Comparison of ENCODE assay signal across 8 mouse cellular contexts in genomic region chr12:86946862-86947574, GRCm38 (mm10). TPM values are rescaled to one million over a fixed set of nuclear protein-coding genes. Genes with fewer than 3 reads are reported as not detected.
DNase-seq lines count a peak whose midpoint lies in the region; ATAC-seq lines count a peak whose summit lies in the region.

Cipc (plus strand) TSS chr12:86947043.

- H3K9me3 ChIP-seq in hindbrain, embryonic 11.5 days (ENCODE audit: control insufficient read depth, low read length) = no peaks in the 10 kb centered on the region

- H3K4me1 ChIP-seq in hindbrain, embryonic 11.5 days (replicated peaks; ENCODE audit: control insufficient read depth, insufficient read depth, low read length) = peaks cover 8% of the 10 kb centered on the region

- WGBS in hindbrain, embryonic 11.5 days = under 1% methylated on average over 60 of the region's 64 CpGs

- no peaks in the 10 kb centered on the region for H3K27me3 ChIP-seq in hindbrain, embryonic 11.5 days (ENCODE audit: control insufficient read depth, insufficient read depth, low read length)

- peak within 1 kb of the TSS; percentile 97 for H3K9ac ChIP-seq in hindbrain, embryonic 11.5 days (ENCODE audit: low read depth, low read length)

- peak; percentile 100 for DNase-seq in Muller cell, postnatal 12 days (ENCODE audit: inconsistent ontology term)
- peak; percentile 100 for DNase-seq in cerebellum, adult 9-11 months
- DNase-seq in frontal cortex, adult 2 months (ENCODE audit: extremely low spot score in 1 of 2, low spot score in 1 of 2) = peak; percentile 98 to 99
- DNase-seq in hindbrain, embryonic 11.5 days (ENCODE audit: low spot score) = peak; percentile 98
- DNase-seq in layer of hippocampus, postnatal 10 days (ENCODE audit: low spot score in 2 of 2) = peak; percentile 96 to 98
- peak; percentile 99 for DNase-seq in lung, postnatal 10 days
- peak; percentile 98 for DNase-seq in ovary, postnatal 36 days (ENCODE audit: low spot score)
- peak; percentile 96 for DNase-seq in thymus, postnatal 25 days

- ATAC-seq in hindbrain, embryonic 11.5 days (ENCODE audit: low FRiP score) = peak; percentile 97

- peak within 1 kb of the TSS; percentile 86 for H3K4me2 ChIP-seq in hindbrain, embryonic 11.5 days (replicated peaks; ENCODE audit: low read depth, low read length)

- peak within 1 kb of the TSS; percentile 76 for H3K4me3 ChIP-seq in hindbrain, embryonic 11.5 days (ENCODE audit: low read depth, low read length)

- H3K36me3 ChIP-seq in hindbrain, embryonic 11.5 days (ENCODE audit: control insufficient read depth, insufficient read depth, low read length) = no peaks in the 10 kb centered on the region

- peak within 1 kb of the TSS; percentile 100 for H3K27ac ChIP-seq in hindbrain, embryonic 11.5 days (ENCODE audit: low read depth, low read length)

RNA-seq across cellular contexts. Expression of gene Cipc, which starts in this region (rescaled TPM):
- polyA plus RNA-seq in frontal cortex, adult 2 months (2012; rRNA removed) = 76.1 and 78.2 TPM in 2 replicates
- 32.2 and 39.5 TPM in 2 replicates for polyA plus RNA-seq in hindbrain, embryonic 11.5 days (2014; fragmentation: Nextera tagmentation; extraction: Ambion mirVana)
- total RNA-seq in layer of hippocampus, postnatal 10 days (2021) = 10 to 100 TPM; 55.2 to 58.1 TPM

Comparison
In these comparisons a context has a peak if more than half of its experiments do, and no peak if none do; other contexts are left out.
1. Peak in every context shown above with its lines: DNase-seq, ATAC-seq, H3K4me3 ChIP-seq and H3K27ac ChIP-seq.